Mouse (Mus musculus) heart, embryonic 16.5 days (tissue): ENCODE measurements around the gene Mrpl46. TPM values are rescaled to one million over a fixed set of nuclear protein-coding genes. Genes with fewer than 3 reads are reported as not detected.

Experiments
- ATAC-seq: fragments of 200-750 bp; cut with Nextera tagmentation; replicated peaks from 2 replicates; pipeline ENCODE4 v1.8.0; 2017; ENCODE audit warnings: moderate number of reproducible peaks; ENCODE audit not compliant: insufficient read depth, low FRiP score; ENCODE audit errors: extremely low read depth
- H3K27ac ChIP-seq: fragments of 300-500 bp; sonication (generic); 2 replicates; pipeline ENCODE4 v1.5.1; 2014; ENCODE audit warnings: mild to moderate bottlenecking, low read length, control low read depth, moderate library complexity
- H3K27me3 ChIP-seq: fragments of 300-500 bp; sonication (generic); 2 replicates; pipeline ENCODE4 v1.6.1; 2014; ENCODE audit warnings: low read length, mixed read lengths; ENCODE audit not compliant: control insufficient read depth, insufficient read depth
- H3K36me3 ChIP-seq: fragments of 300-500 bp; sonication (generic); 2 replicates; pipeline ENCODE4 v1.6.1; 2014; ENCODE audit not compliant: control insufficient read depth, insufficient read depth
- H3K4me1 ChIP-seq: fragments of 300-500 bp; sonication (generic); 2 replicates; pipeline ENCODE4 v1.6.1; 2014; ENCODE audit warnings: low read length, mixed read lengths; ENCODE audit not compliant: control insufficient read depth, insufficient read depth
- H3K4me2 ChIP-seq: fragments of 300-500 bp; sonication (generic); 2 replicates; pipeline ENCODE4 v1.6.1; 2014; ENCODE audit warnings: low read depth, mild to moderate bottlenecking, control low read depth, low read length
- H3K4me3 ChIP-seq: fragments of 300-500 bp; sonication (generic); 2 replicates; pipeline ENCODE4 v1.5.1; 2014; ENCODE audit warnings: mild to moderate bottlenecking, control low read depth, low read length
- H3K9ac ChIP-seq: fragments of 300-500 bp; sonication (generic); 2 replicates; pipeline ENCODE4 v1.6.1; 2014; ENCODE audit warnings: low read length, control low read depth
- H3K9me3 ChIP-seq: fragments of 300-500 bp; sonication (generic); replicated peaks from 2 replicates; pipeline ENCODE4 v1.6.1; 2016; ENCODE audit warnings: low read length; ENCODE audit not compliant: control insufficient read depth
- WGBS: fragments of 180-500 bp; shearing (Covaris S2); extraction: QIAGEN DNeasy Blood & Tissue Kit; methylation state at CpG from one replicate; pipeline ENCODE4 v1.1.7; 2014; 5-methylcytosine and 5-hydroxymethylcytosine counted together
- polyA plus RNA-seq: library from polyadenylated mRNA; unstranded; fragments of >200 nt; fragmentation: Nextera tagmentation; extraction: Ambion mirVana; gene quantifications from 2 replicates; pipeline ENCODE4 v1.2.1, GENCODE M21; 2015

Gene Mrpl46
- polyA plus RNA-seq, 1 experiment from 2014 or later, result 64.9 TPM

GRCm38 (mm10) chr7:78799730-78800496 lies 16.6 kb upstream of the Mrpl46 start:
- H3K4me3 ChIP-seq, result no peak overlapping the region
- H3K4me2 ChIP-seq, result no peak overlapping the region
- no peak for ATAC-seq
- H3K36me3 ChIP-seq, result no peaks in the 10 kb centered on the region
- H3K9ac ChIP-seq, result no peak overlapping the region
- 0 out of 2 replicates have a peak, but pooled peaks cover 2% of the 10 kb centered on the region for H3K27me3 ChIP-seq
- no peaks in the 10 kb centered on the region for H3K9me3 ChIP-seq
- no peak overlapping the region for H3K27ac ChIP-seq
- WGBS, result 61% methylated on average over 9 of the region's 9 CpGs
- H3K4me1 ChIP-seq, result peaks cover 6% of the 10 kb centered on the region

- Histone ChIP-seq H3K4me1 (peaks cover 16% of the 10 kb centered on the region), H3K9me3 (no peaks in the 10 kb centered on the region), H3K27ac (no peak overlapping the region), H3K27me3 (0 out of 2 replicates have a peak, but pooled peaks cover 2% of the 10 kb centered on the region), H3K36me3 (no peaks in the 10 kb centered on the region), H3K4me3 (no peak overlapping the region), H3K9ac (no peak overlapping the region), H3K4me2 (no peak overlapping the region)
- ATAC-seq, result no peak
- 65% methylated on average over 8 of the region's 9 CpGs for WGBS
These were observed 14.6 kb upstream of the Mrpl46 start for GRCm38 (mm10) chr7:78797843-78798455.

- H3K9ac ChIP-seq, result no peak overlapping the region
- 87% methylated on average over 3 of the region's 3 CpGs for WGBS
These were observed 13.3 kb upstream of the Mrpl46 start for GRCm38 (mm10) chr7:78796624-78797023.

GRCm38 (mm10) chr7:78794571-78795092 lies 11.3 kb upstream of the Mrpl46 start:
- peaks cover 16% of the 10 kb centered on the region for H3K4me1 ChIP-seq
- peak; percentile 59 for ATAC-seq
- no peak overlapping the region for H3K9ac ChIP-seq
- H3K4me3 ChIP-seq, result no peak overlapping the region
- 0 out of 2 replicates have a peak, but pooled peaks cover 2% of the 10 kb centered on the region for H3K27me3 ChIP-seq
- peaks cover 13% of the 10 kb centered on the region for H3K36me3 ChIP-seq
- no peaks in the 10 kb centered on the region for H3K9me3 ChIP-seq
- no peak overlapping the region for H3K4me2 ChIP-seq
- H3K27ac ChIP-seq, result peak overlapping the region; percentile 53
- 34% methylated on average over 6 of the region's 6 CpGs for WGBS

More at GRCm38 (mm10) chr7:78796624-78797023, 13.3 kb upstream of the Mrpl46 start:
- H3K9me3 ChIP-seq, result no peaks in the 10 kb centered on the region
- no peaks in the 10 kb centered on the region for H3K36me3 ChIP-seq
- ATAC-seq, result no peak
- H3K4me1 ChIP-seq, result peaks cover 16% of the 10 kb centered on the region
- H3K4me2 ChIP-seq, result no peak overlapping the region
- no peak overlapping the region for H3K27ac ChIP-seq
- no peak overlapping the region for H3K4me3 ChIP-seq
- 0 out of 2 replicates have a peak, but pooled peaks cover 2% of the 10 kb centered on the region for H3K27me3 ChIP-seq

GRCm38 (mm10) chr7:78793895-78794570 lies 10.7 kb upstream of the Mrpl46 start:
- Histone ChIP-seq H3K27ac (peak overlapping the region; percentile 53), H3K9ac (no peak overlapping the region), H3K4me1 (peaks cover 16% of the 10 kb centered on the region), H3K4me2 (no peak overlapping the region), H3K36me3 (peaks cover 19% of the 10 kb centered on the region), H3K27me3 (0 out of 2 replicates have a peak, but pooled peaks cover 2% of the 10 kb centered on the region), H3K9me3 (no peaks in the 10 kb centered on the region), H3K4me3 (no peak overlapping the region)
- ATAC-seq, result 0 out of 2 replicates have a peak, but pooled peaks have one; percentile 8
- WGBS, result 75% methylated on average over 13 of the region's 13 CpGs

GRCm38 (mm10) chr7:78791359-78792222 lies 8.3 kb upstream of the Mrpl46 start:
- H3K9me3 ChIP-seq, result no peaks in the 10 kb centered on the region
- H3K4me2 ChIP-seq, result no peak overlapping the region
- no peak overlapping the region for H3K9ac ChIP-seq
- peaks cover 26% of the 10 kb centered on the region for H3K36me3 ChIP-seq
- H3K27ac ChIP-seq, result no peak overlapping the region
- 77% methylated on average over 15 of the region's 15 CpGs for WGBS
- H3K4me1 ChIP-seq, result peaks cover 16% of the 10 kb centered on the region
- H3K4me3 ChIP-seq, result no peak overlapping the region
- H3K27me3 ChIP-seq, result no peaks in the 10 kb centered on the region
- 0 out of 2 replicates have a peak, but pooled peaks have one; percentile 23 for ATAC-seq

- Histone ChIP-seq H3K9ac (no peak overlapping the region), H3K4me3 (no peak overlapping the region), H3K4me1 (peaks cover 8% of the 10 kb centered on the region), H3K9me3 (no peaks in the 10 kb centered on the region), H3K4me2 (no peak overlapping the region), H3K36me3 (peaks cover 26% of the 10 kb centered on the region), H3K27ac (no peak overlapping the region), H3K27me3 (no peaks in the 10 kb centered on the region)
- 83% methylated on average over 12 of the region's 12 CpGs for whole genome bisulfite sequencing
- ATAC-seq, result no peak
These were observed 4.6 kb upstream of the Mrpl46 start for GRCm38 (mm10) chr7:78787793-78788380.

GRCm38 (mm10) chr7:78785906-78786305 lies 2.6 kb upstream of the Mrpl46 start:
- no peak for ATAC-seq
- no peak overlapping the region for H3K9ac ChIP-seq

More at GRCm38 (mm10) chr7:78785906-78786305, 2.6 kb upstream of the Mrpl46 start:
- H3K4me1 ChIP-seq, result peaks cover 13% of the 10 kb centered on the region
- H3K4me3 ChIP-seq, result no peak overlapping the region
- H3K36me3 ChIP-seq, result peaks cover 23% of the 10 kb centered on the region
- 60% methylated on average over 5 of the region's 5 CpGs for WGBS
- H3K9me3 ChIP-seq, result no peaks in the 10 kb centered on the region
- no peak overlapping the region for H3K27ac ChIP-seq
- no peaks in the 10 kb centered on the region for H3K27me3 ChIP-seq
- H3K4me2 ChIP-seq, result no peak overlapping the region
